In genomic region chr3:37144979-37145378, GRCm38 (mm10) we compare ENCODE assay signal across 21 mouse cellular contexts. TPM values are rescaled to one million over a fixed set of nuclear protein-coding genes. Genes with fewer than 3 reads are reported as not detected.
"Had no signal": no experiment of that assay in that cellular context is flagged by ENCODE, and none has a peak within 500 bp of the region (broad histone marks: within the 10 kb centered on the region; RNA-seq: fewer than 3 reads in every experiment).

No protein-coding gene starts in this region.

- H3K4me2 ChIP-seq: liver, embryonic 12.5 days; midbrain, embryonic 12.5 days; neural tube, embryonic 13.5 days; neural tube, embryonic 15.5 days had no signal

- H3K27me3 ChIP-seq: liver, embryonic 12.5 days; midbrain, embryonic 12.5 days; neural tube, embryonic 13.5 days; neural tube, embryonic 15.5 days had no signal

- H3K9ac ChIP-seq: liver, embryonic 12.5 days; liver, embryonic 14.5 days; midbrain, embryonic 12.5 days; neural tube, embryonic 13.5 days; neural tube, embryonic 15.5 days had no signal

- H3K4me3 ChIP-seq: liver, embryonic 12.5 days; midbrain, embryonic 10.5 days; midbrain, embryonic 12.5 days; myocyte; neural tube, embryonic 13.5 days; neural tube, embryonic 15.5 days had no signal

- ATAC-seq: liver, embryonic 12.5 days; midbrain, embryonic 16.5 days had no signal

- H3K4me1 ChIP-seq: liver, embryonic 12.5 days; midbrain, embryonic 10.5 days; midbrain, embryonic 12.5 days; neural tube, embryonic 13.5 days; neural tube, embryonic 15.5 days had no signal

- H3K9me3 ChIP-seq: liver, embryonic 12.5 days; midbrain, embryonic 12.5 days; neural tube, embryonic 13.5 days; neural tube, embryonic 15.5 days had no signal

- DNase-seq: lung, adult 2 months; lung, postnatal 4 days; midbrain, embryonic 14.5 days; retina, postnatal 1 day; right cerebral cortex, adult 18-20 months; right cerebral cortex, postnatal 25 days; right cerebral cortex, postnatal 4 days; spleen, adult 18-20 months; thymus, adult 18-20 months; thymus, postnatal 14 days; thymus, postnatal 36 days had no signal

- H3K27ac ChIP-seq: liver, embryonic 12.5 days; liver, embryonic 14.5 days; midbrain, embryonic 10.5 days; midbrain, embryonic 12.5 days; neural tube, embryonic 13.5 days; neural tube, embryonic 15.5 days had no signal

- H3K36me3 ChIP-seq: liver, embryonic 12.5 days; midbrain, embryonic 10.5 days; midbrain, embryonic 12.5 days; neural tube, embryonic 13.5 days; neural tube, embryonic 15.5 days had no signal

RNA-seq across cellular contexts. Expression of gene Il2, which starts 19.2 kb away (rescaled TPM):
- polyA plus RNA-seq: liver, adult 2 months; liver, embryonic 16.5 days; lung, adult 2 months; myocyte had no signal
